Mouse (Mus musculus) layer of hippocampus, adult 9-10 months (tissue): ENCODE results near the gene Cfap221.
A peak's percentile ranks its signal among the peaks of the same experiment; 100 is the strongest.

Source experiments
- DNase-seq: peaks from one replicate; pipeline ENCODE4 v3.0.0; 2022; ENCODE audit warnings: low spot score

Gene Cfap221

GRCm38 (mm10) chr1:119902551-119903230 is 94.3 kb downstream of the Cfap221 start:
- no peak for DNase-seq

DNA sequence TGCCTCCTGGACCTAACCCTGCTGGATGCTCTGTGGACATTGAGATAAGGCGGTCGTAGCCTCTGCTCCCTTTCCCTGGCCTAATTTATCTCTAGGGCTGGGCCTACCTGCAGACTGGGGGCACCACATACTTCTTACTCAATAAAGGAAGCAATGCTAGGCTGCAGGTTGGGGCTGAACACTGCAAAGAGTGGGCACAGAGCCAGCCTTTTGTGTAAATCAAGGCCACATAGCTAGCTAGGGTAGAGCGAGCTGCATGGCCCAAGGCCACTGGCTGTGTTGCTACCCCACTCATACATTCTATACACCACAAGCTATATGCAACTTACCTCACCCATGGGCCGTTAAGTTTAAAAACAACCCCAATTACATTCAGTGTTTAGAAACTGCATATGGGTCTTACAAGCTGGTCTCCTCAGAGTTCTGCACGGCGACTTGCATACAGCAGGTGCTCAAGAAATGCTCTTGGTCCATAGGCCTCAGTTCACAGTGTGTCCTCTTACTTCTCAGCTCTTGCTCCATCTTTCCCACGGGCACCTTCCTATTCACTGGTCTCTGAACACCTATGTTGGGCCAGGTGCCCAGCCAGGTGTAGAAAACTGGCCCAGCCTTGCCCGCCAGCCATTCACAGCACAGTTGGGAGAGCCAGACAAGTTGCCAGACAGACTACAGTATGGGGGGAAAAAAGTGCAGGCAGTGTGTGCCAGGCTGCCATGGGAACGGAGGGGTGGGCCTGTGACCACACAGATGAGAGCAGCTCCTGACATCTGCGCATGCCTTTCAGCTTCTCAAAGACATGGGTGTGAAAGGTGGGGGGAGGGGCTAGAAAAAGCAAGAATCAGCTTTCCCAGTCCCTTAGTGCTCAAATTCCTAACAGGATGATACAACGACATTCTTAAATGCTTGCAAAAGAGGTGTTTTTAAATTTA is 97.6 kb downstream of the Cfap221 start:
- DNase-seq, result peak; percentile 35

DNA sequence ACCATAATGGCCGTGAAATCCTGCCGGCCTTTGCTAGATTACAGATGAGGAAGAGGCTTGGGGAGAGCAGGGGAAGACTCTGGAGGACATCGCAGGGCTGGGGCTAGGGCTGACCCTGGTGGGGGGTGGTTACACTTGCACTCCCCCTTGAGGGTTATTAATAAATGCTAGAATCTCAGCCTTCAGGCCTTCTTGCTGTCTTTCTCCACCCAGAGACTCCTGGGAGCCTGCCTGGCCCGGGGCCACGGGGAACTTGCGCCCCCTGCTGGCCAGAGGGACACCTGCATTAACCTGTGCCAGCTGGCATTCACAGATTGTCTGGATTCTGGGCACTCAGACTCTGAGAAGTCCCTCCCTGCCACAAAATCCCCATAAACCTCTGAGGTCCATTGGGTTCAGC is 102.1 kb downstream of the Cfap221 start:
- DNase-seq, result peak; percentile 41

GRCm38 (mm10) chr1:119893600-119893999 is 103.4 kb downstream of the Cfap221 start:
- DNase-seq, result no peak

- no peak for DNase-seq
These were observed 104.1 kb downstream of the Cfap221 start for GRCm38 (mm10) chr1:119892933-119893332.

DNA sequence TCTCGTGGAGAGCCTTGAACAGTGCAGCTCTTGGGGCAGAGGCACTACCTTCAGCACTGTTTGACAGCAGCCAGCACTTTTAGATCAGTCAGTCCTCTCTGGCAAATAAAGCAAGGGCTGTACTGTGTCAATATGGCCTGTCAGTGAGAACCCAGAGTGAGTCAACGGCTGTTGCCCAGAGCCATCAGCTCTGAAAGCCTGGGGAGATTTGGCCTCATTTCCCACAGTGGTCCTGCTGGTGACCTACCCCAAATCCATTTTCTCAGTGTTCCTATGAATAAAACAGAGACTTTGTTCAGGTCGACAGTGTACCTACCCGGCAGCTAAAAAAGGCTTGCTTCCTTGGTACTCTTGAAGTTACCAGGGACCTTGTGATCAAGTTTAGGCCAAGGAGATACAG is 105.2 kb downstream of the Cfap221 start:
- no peak for DNase-seq

DNA sequence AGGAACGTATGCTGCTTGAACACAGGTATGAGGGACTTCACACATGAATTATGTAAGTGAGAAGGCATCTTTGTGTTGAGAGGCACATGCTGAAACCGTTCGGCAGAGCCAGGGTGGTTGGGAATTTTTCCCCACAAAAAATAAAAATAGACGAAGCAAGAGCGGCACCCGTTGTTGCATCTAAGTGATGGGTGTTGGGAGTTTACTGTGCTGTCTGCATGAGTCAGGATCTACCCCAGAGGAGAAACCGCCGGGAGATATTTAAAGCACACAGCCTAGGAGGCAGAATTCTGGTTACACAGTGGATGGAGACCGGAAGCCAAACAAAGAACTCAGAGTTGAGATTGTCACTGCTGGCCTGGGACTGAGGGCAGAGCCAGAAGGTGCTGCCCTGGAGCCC is 105.9 kb downstream of the Cfap221 start:
- no peak for DNase-seq

DNA sequence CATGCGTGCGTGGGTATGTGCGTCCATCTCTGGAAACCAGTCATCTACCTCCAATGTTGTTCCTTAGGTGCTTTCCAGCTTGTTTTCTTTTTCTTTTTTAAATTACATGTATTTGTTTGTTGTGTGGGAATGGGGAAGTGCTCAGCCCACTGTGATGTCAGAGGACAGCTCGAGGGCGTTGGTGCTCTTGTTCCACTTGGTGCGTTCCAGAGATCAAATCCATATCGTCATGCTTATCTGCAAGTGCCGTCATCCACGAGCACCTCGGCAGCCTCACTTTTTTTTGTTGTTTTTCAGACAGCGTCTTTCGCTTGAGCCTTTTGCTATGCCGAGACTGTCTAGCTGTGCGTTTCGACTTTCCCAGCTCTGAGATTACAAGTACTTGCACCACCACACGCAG is 107.7 kb downstream of the Cfap221 start:
- DNase-seq, result no peak

DNA sequence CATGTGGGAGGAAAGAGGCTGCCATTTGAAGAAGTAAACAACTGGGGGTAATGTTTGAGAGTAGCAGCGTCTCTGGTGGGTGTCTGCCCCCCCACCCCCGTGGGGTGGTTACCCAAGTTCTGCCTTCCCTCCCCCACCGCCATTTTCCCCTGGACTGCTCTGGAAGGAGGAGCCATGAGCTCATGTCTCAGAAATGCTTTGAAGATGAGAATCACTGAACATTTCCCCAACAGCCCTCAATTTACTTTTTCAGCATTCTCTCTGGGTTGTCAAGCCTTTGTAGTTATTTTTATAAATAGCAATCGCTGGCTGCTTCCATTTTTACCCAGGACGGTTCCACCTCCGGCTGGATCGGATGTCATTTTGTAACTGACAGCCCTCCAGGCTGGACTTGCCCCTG is 110.7 kb downstream of the Cfap221 start:
- no peak for DNase-seq

GRCm38 (mm10) chr1:119884272-119884671 is 112.8 kb downstream of the Cfap221 start:
- DNase-seq, result peak; percentile 41

DNA sequence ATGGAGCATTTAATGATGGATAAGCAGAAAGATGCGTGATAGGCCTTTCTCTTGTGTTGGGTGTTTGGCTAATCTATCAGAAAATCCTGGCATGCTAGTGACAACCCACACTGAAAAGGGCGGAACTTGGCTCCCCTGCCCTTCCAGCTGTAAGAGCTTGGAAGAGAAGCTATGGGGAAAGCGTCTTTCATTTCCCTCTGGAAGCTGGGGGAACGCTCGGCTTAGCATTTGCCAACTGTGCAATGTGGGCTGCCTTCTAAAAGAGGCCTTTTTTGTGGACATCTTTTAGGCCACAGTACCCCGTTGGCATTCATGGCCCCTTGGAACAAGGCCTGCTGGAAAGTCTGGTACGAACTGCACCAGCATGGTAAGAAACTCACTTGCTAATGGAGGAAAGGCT is 118.1 kb downstream of the Cfap221 start:
- DNase-seq, result no peak

GRCm38 (mm10) chr1:119877469-119877868 is 119.6 kb downstream of the Cfap221 start:
- no peak for DNase-seq
